Mouse (Mus musculus) cerebellum, adult 2 months (tissue): ENCODE measurements around the gene Slx1b.

Experiments
- CTCF ChIP-seq: fragments of 200-500 bp; IDR thresholded peaks from 2 replicates; pipeline ENCODE4 v1.5.1; 2011; ENCODE audit warnings: low read depth, mild to moderate bottlenecking, control low read depth, low read length, moderate library complexity, borderline replicate concordance; ENCODE audit not compliant: insufficient read depth
- POLR2A ChIP-seq: fragments of 200-500 bp; IDR thresholded peaks from 2 replicates; pipeline ENCODE4 v1.6.1; 2011; ENCODE audit warnings: low read length, control low read depth, borderline replicate concordance; ENCODE audit not compliant: insufficient read depth

DNA sequence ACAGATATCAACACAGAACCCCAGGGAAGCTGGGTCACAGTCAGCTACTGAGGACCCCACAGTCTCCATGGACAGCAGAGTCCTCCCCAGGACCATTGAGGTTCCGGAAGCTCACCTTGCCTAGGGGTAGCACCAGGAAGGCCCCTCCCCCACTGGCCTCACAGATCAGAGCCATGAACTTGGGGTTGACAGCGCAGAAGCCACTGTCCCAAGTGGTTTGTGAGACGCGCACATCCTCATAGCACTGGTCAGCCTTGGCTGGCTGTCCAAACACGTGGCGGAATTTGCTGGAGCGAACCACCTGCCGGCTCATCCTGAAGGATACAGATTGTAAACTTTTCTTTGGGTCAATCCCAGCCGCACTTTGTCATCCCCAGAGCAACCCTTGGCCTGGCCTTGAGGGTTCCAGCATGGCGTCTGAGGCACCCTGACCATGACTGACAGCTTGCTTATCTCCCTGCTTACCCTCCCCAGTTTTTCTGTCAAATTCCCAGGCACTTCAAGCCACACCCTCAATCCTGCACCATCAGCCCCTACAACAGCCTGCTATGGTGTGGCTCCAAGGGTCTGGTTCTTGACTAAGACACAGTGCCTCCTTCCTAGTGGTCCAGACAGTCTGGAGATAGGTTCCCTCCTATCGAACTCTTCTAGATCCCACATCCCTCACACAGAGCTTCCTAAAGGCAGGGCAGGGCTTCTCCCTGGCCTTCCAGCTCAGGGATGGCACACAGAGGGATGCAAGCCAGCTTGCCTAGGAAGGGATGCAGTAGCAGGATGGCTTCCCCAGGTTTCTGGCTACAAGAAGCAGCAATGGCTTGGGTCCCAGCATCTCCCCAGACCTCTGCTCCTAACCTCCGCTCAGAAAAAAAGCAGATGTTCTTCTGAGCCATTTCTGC, 7.5 kb upstream of the Slx1b start:
- TF ChIP-seq POLR2A (no peak), CTCF (no peak)
